Mouse (Mus musculus): ENCODE results near the gene 4632433K11Rik. TPM values are rescaled to one million over a fixed set of nuclear protein-coding genes. Genes with fewer than 3 reads are reported as not detected.

Gene 4632433K11Rik
- total and polyA plus RNA-seq, 3 experiments = not detected

- dilution Hi-C loops (cut with MboI; ENCODE audit: extremely low pct_ligation_motif_present, extremely low pct_unique_long_range_greater_than_20kb, low sequenced_read_pairs) = no loop called here
These were observed 39.7 kb upstream of the 4632433K11Rik start for GRCm38 (mm10) chr7:4993999-4994788.

GRCm38 (mm10) chr7:4995268-4996002, 38.5 kb upstream of the 4632433K11Rik start:
- in situ Hi-C loops (cut with MboI; ENCODE audit: low pct_ligation_motif_present, low pct_unique_long_range_greater_than_20kb, low sequenced_read_pairs) = no loop called here
- Histone ChIP-seq H3K36me3 (replicated peaks in 1 of 2; ENCODE audit: control insufficient read depth in 1 of 2, insufficient read depth in 1 of 2, low read length in 1 of 2) (peaks cover 11 to 23% of the 10 kb centered on the region in 2 experiments), H3K27ac (ENCODE audit: insufficient read depth, low read depth) (no peak overlapping the region), H3K4me1 (ENCODE audit: control insufficient read depth in 1 of 2, insufficient read depth in 2 of 2) (peaks cover 0 to 13% of the 10 kb centered on the region in 2 experiments; a peak in 2 of 4 replicates), H3K4me2 (ENCODE audit: insufficient read depth, low read depth, poor library complexity, severe bottlenecking) (peak overlapping the region; percentile 73), H3K9ac (ENCODE audit: insufficient read depth, low read depth) (peak overlapping the region; percentile 91), H3K4me3 (replicated peaks in 1 of 3; ENCODE audit: low read depth in 2 of 3, low read length in 2 of 3, poor library complexity in 1 of 3) (peak overlapping the region; percentile 74 to 77 (median 75)), H3K27me3 (replicated peaks) (no peaks in the 10 kb centered on the region), H3K79me2 (replicated peaks; ENCODE audit: control insufficient read depth, extremely low read depth, insufficient read depth, poor library complexity, severe bottlenecking) (no peaks in the 10 kb centered on the region), H3K9me3 (replicated peaks; ENCODE audit: low read length) (peaks cover 16% of the 10 kb centered on the region)
- no peak for DNase-seq (ENCODE audit: extremely low read depth)
- TF ChIP-seq MAFK (IDR thresholded peaks at IDR 0.05; ENCODE audit: insufficient replicate concordance, low read length) = no peak
- no peak for TF ChIP-seq SIN3A (IDR thresholded peaks at IDR 0.05; ENCODE audit: low read length)
- TF ChIP-seq HCFC1 (IDR thresholded peaks at IDR 0.05; ENCODE audit: low read depth, low read length) = no peak
- TF ChIP-seq USF1 (IDR thresholded peaks at IDR 0.05; ENCODE audit: low read depth, low read length) = no peak
- no peak for TF ChIP-seq POLR2AphosphoS2 (IDR thresholded peaks at IDR 0.05; ENCODE audit: low read depth, low read length)
- no peak for TF ChIP-seq MAX (IDR thresholded peaks at IDR 0.05; ENCODE audit: low read length)
- TF ChIP-seq JUN (IDR thresholded peaks at IDR 0.05; ENCODE audit: insufficient read depth, low read depth, low read length) = no peak
- TF ChIP-seq USF2 (conservative IDR thresholded peaks at IDR 0.05; ENCODE audit: low read depth, low read length) = no peak
- no peak for TF ChIP-seq IRF4 (IDR thresholded peaks at IDR 0.05; ENCODE audit: low read depth, low read length)
- no peak for TF ChIP-seq PAX5 (IDR thresholded peaks at IDR 0.05; ENCODE audit: low read length)
- TF ChIP-seq NELFE (IDR thresholded peaks at IDR 0.05; ENCODE audit: low read depth, low read length) = no peak
- no peak for TF ChIP-seq CHD2 (IDR thresholded peaks at IDR 0.05; ENCODE audit: low read length)
- no peak for TF ChIP-seq ZKSCAN1 (IDR thresholded peaks at IDR 0.05; ENCODE audit: borderline replicate concordance, low read depth, low read length)
- no peak for TF ChIP-seq SMC3 (IDR thresholded peaks at IDR 0.05; ENCODE audit: low read depth, low read length)
- TF ChIP-seq EP300 (IDR thresholded peaks at IDR 0.05; ENCODE audit: low read length) = no peak
- TF ChIP-seq UBTF (IDR thresholded peaks at IDR 0.05; ENCODE audit: low read depth, low read length) = no peak
- TF ChIP-seq CTCF (conservative IDR thresholded peaks at IDR 0.05 in 1 of 2, IDR thresholded peaks at IDR 0.05 in 1 of 2; ENCODE audit: low read depth in 2 of 2, low read length in 2 of 2) = no peak
- TF ChIP-seq RAD21 (IDR thresholded peaks at IDR 0.05; ENCODE audit: low read depth, low read length) = no peak
- TF ChIP-seq TCF12 (IDR thresholded peaks at IDR 0.05; ENCODE audit: low read depth, low read length) = no peak
- no peak for TF ChIP-seq RCOR1 (conservative IDR thresholded peaks at IDR 0.05; ENCODE audit: low read depth, low read length)
- dilution Hi-C loops (cut with MboI; ENCODE audit: extremely low pct_ligation_motif_present, extremely low pct_unique_long_range_greater_than_20kb, low sequenced_read_pairs) = no loop called here

More at GRCm38 (mm10) chr7:4993999-4994788, 39.7 kb upstream of the 4632433K11Rik start:
- Histone ChIP-seq H3K4me2 (ENCODE audit: insufficient read depth, low read depth, poor library complexity, severe bottlenecking) (no peak overlapping the region), H3K27me3 (replicated peaks) (peaks cover under 1% of the 10 kb centered on the region), H3K4me3 (replicated peaks in 1 of 3; ENCODE audit: low read depth in 2 of 3, low read length in 2 of 3, poor library complexity in 1 of 3) (no peak overlapping the region), H3K4me1 (ENCODE audit: control insufficient read depth in 1 of 2, insufficient read depth in 2 of 2) (peaks cover 0 to 13% of the 10 kb centered on the region in 2 experiments; a peak in 2 of 4 replicates), H3K9ac (ENCODE audit: insufficient read depth, low read depth) (no peak overlapping the region), H3K36me3 (replicated peaks in 1 of 2; ENCODE audit: control insufficient read depth in 1 of 2, insufficient read depth in 1 of 2, low read length in 1 of 2) (peaks cover 11 to 23% of the 10 kb centered on the region in 2 experiments), H3K9me3 (replicated peaks; ENCODE audit: low read length) (peaks cover 20% of the 10 kb centered on the region), H3K79me2 (replicated peaks; ENCODE audit: control insufficient read depth, extremely low read depth, insufficient read depth, poor library complexity, severe bottlenecking) (no peaks in the 10 kb centered on the region), H3K27ac (ENCODE audit: insufficient read depth, low read depth) (no peak overlapping the region)
- no peak for DNase-seq (ENCODE audit: extremely low read depth)
- TF ChIP-seq ELF1 (IDR thresholded peaks at IDR 0.05; ENCODE audit: low read depth, low read length) (no peak), HCFC1 (IDR thresholded peaks at IDR 0.05; ENCODE audit: low read depth, low read length) (no peak), NRF1 (IDR thresholded peaks at IDR 0.05; ENCODE audit: low read depth, low read length) (no peak), ZMIZ1 (IDR thresholded peaks at IDR 0.05; ENCODE audit: low read depth, low read length) (no peak), MYC (IDR thresholded peaks at IDR 0.05; ENCODE audit: low read depth, low read length) (no peak), TCF12 (IDR thresholded peaks at IDR 0.05; ENCODE audit: low read depth, low read length) (no peak), IRF4 (IDR thresholded peaks at IDR 0.05; ENCODE audit: low read depth, low read length) (no peak), NELFE (IDR thresholded peaks at IDR 0.05; ENCODE audit: low read depth, low read length) (no peak), GABPA (IDR thresholded peaks at IDR 0.05; ENCODE audit: insufficient replicate concordance, low read depth, low read length) (no peak), E2F4 (IDR thresholded peaks at IDR 0.05; ENCODE audit: insufficient replicate concordance, low read depth, low read length) (no peak), ETS1 (conservative IDR thresholded peaks at IDR 0.05; ENCODE audit: low read depth, low read length) (no peak), PAX5 (IDR thresholded peaks at IDR 0.05; ENCODE audit: low read length) (no peak)
- in situ Hi-C loops (cut with MboI; ENCODE audit: low pct_ligation_motif_present, low pct_unique_long_range_greater_than_20kb, low sequenced_read_pairs) = no loop called here
